Mouse (Mus musculus) CH12.LX (cell line): ENCODE data around the gene Tmem88b. TPM values are rescaled to one million over a fixed set of nuclear protein-coding genes. Genes with fewer than 3 reads are reported as not detected.

Experiments used
- DNase-seq: peaks from one replicate; pipeline ENCODE4 v3.0.0-alpha.2; 2013; ENCODE audit errors: extremely low read depth
- H3K27ac ChIP-seq: 2 replicates; pipeline ENCODE4 v1.5.1; 2012; ENCODE audit warnings: low read depth, mild to moderate bottlenecking, control low read depth, moderate library complexity; ENCODE audit not compliant: insufficient read depth
- H3K27me3 ChIP-seq: replicated peaks from 2 replicates; pipeline ENCODE3; 2012; ENCODE audit warnings: inconsistent platforms
- H3K36me3 ChIP-seq, 2 experiments: replicated peaks in 1 of 2; 2 replicates each; pipeline versions ENCODE3 to v1.6.1; 2012; ENCODE audit warnings: inconsistent platforms in 1 of 2, low read length in 1 of 2, mild to moderate bottlenecking in 1 of 2, mixed read lengths in 1 of 2, moderate library complexity in 1 of 2; ENCODE audit not compliant: control insufficient read depth in 1 of 2, insufficient read depth in 1 of 2
- H3K4me1 ChIP-seq, 2 experiments: 2 replicates each; pipeline ENCODE4 v1.6.1; 2012; ENCODE audit warnings: inconsistent platforms in 1 of 2, moderate library complexity in 1 of 2; ENCODE audit not compliant: insufficient read depth in 2 of 2, control insufficient read depth in 1 of 2
- H3K4me2 ChIP-seq: 2 replicates; pipeline ENCODE4 v1.6.1; 2012; ENCODE audit warnings: low read depth, mild to moderate bottlenecking, control low read depth; ENCODE audit not compliant: poor library complexity, insufficient read depth, severe bottlenecking
- H3K4me3 ChIP-seq, 3 experiments: fragments of 150-350 bp in 1 of 3; sonication (generic) in 1 of 3; replicated peaks in 1 of 3; 2 replicates each; pipeline versions ENCODE3 to v1.5.1; 2011 to 2012; ENCODE audit warnings: low read depth in 2 of 3, low read length in 2 of 3, mild to moderate bottlenecking in 2 of 3, moderate library complexity in 2 of 3, control low read depth in 1 of 3, improper control_type of control experiment in 1 of 3, inconsistent platforms in 1 of 3, mixed read lengths in 1 of 3; ENCODE audit not compliant: poor library complexity in 1 of 3
- H3K79me2 ChIP-seq: replicated peaks from 2 replicates; pipeline ENCODE4 v1.6.1; 2012; ENCODE audit warnings: mild to moderate bottlenecking, moderate library complexity; ENCODE audit not compliant: control insufficient read depth, poor library complexity, insufficient read depth, severe bottlenecking; ENCODE audit errors: extremely low read depth
- H3K9ac ChIP-seq: 2 replicates; pipeline ENCODE4 v1.6.1; 2012; ENCODE audit warnings: low read depth, mild to moderate bottlenecking, control low read depth, moderate library complexity; ENCODE audit not compliant: insufficient read depth
- H3K9me3 ChIP-seq: replicated peaks from 2 replicates; pipeline ENCODE3; 2012; ENCODE audit warnings: low read length, inconsistent platforms, mixed read lengths
- BHLHE40 ChIP-seq: IDR thresholded peaks from 2 replicates; pipeline ENCODE4 v1.6.1; 2011; ENCODE audit warnings: mild to moderate bottlenecking, low read depth, low read length, improper control_type of control experiment
- CHD1 ChIP-seq: IDR thresholded peaks from 2 replicates; pipeline ENCODE4 v1.6.1; 2012; ENCODE audit warnings: low read depth, low read length, improper control_type of control experiment, inconsistent platforms
- CHD2 ChIP-seq: IDR thresholded peaks from 2 replicates; pipeline ENCODE4 v1.6.1; 2011; ENCODE audit warnings: low read length, improper control_type of control experiment
- CTCF ChIP-seq, 2 experiments: IDR thresholded peaks in 1 of 2; conservative IDR thresholded peaks in 1 of 2; 2 replicates each; pipeline ENCODE4 v1.5.1; 2011 to 2012; ENCODE audit warnings: low read depth in 2 of 2, low read length in 2 of 2, improper control_type of control experiment in 1 of 2, inconsistent platforms in 1 of 2, mild to moderate bottlenecking in 1 of 2, moderate library complexity in 1 of 2
- ELF1 ChIP-seq: IDR thresholded peaks from 2 replicates; pipeline ENCODE4 v1.6.1; 2014; ENCODE audit warnings: low read depth, mild to moderate bottlenecking, inconsistent platforms, low read length, improper control_type of control experiment
- EP300 ChIP-seq: IDR thresholded peaks from 2 replicates; pipeline ENCODE4 v1.6.1; 2011; ENCODE audit warnings: low read length, improper control_type of control experiment
- ETS1 ChIP-seq: conservative IDR thresholded peaks from 2 replicates; pipeline ENCODE4 v1.6.1; 2012; ENCODE audit warnings: low read depth, mild to moderate bottlenecking, inconsistent platforms, low read length, improper control_type of control experiment, moderate library complexity
- GABPA ChIP-seq: IDR thresholded peaks from 2 replicates; pipeline ENCODE4 v1.6.1; 2012; ENCODE audit warnings: low read depth, low read length, improper control_type of control experiment, inconsistent platforms; ENCODE audit not compliant: insufficient replicate concordance
- HCFC1 ChIP-seq: IDR thresholded peaks from 2 replicates; pipeline ENCODE4 v1.6.1; 2012; ENCODE audit warnings: low read depth, mild to moderate bottlenecking, inconsistent platforms, low read length, improper control_type of control experiment
- IRF4 ChIP-seq: IDR thresholded peaks from 2 replicates; pipeline ENCODE4 v1.6.1; 2014; ENCODE audit warnings: low read depth, mild to moderate bottlenecking, inconsistent platforms, low read length, improper control_type of control experiment
- JUN ChIP-seq: IDR thresholded peaks from 2 replicates; pipeline ENCODE4 v1.6.1; 2011; ENCODE audit warnings: low read depth, mild to moderate bottlenecking, low read length, improper control_type of control experiment, moderate library complexity; ENCODE audit not compliant: insufficient read depth
- KAT2A ChIP-seq: IDR thresholded peaks from 2 replicates; pipeline ENCODE4 v1.6.1; 2012; ENCODE audit warnings: low read length, improper control_type of control experiment, inconsistent platforms; ENCODE audit not compliant: insufficient replicate concordance
- MAX ChIP-seq: IDR thresholded peaks from 2 replicates; pipeline ENCODE4 v1.6.1; 2011; ENCODE audit warnings: low read length, improper control_type of control experiment
- MAZ ChIP-seq: IDR thresholded peaks from 2 replicates; pipeline ENCODE4 v1.6.1; 2012; ENCODE audit warnings: low read depth, mild to moderate bottlenecking, inconsistent platforms, low read length, improper control_type of control experiment, moderate library complexity
- MEF2A ChIP-seq: IDR thresholded peaks from 2 replicates; pipeline ENCODE4 v1.6.1; 2014; ENCODE audit warnings: low read depth, mild to moderate bottlenecking, inconsistent platforms, low read length, improper control_type of control experiment, borderline replicate concordance
- MXI1 ChIP-seq: IDR thresholded peaks from 2 replicates; pipeline ENCODE4 v1.6.1; 2011; ENCODE audit warnings: mild to moderate bottlenecking, low read depth, low read length, improper control_type of control experiment
- NELFE ChIP-seq: IDR thresholded peaks from 2 replicates; pipeline ENCODE4 v1.6.1; 2011; ENCODE audit warnings: low read depth, low read length, improper control_type of control experiment
- NRF1 ChIP-seq: IDR thresholded peaks from 2 replicates; pipeline ENCODE4 v1.6.1; 2014; ENCODE audit warnings: low read depth, mild to moderate bottlenecking, inconsistent platforms, low read length, improper control_type of control experiment, moderate library complexity
- POLR2A ChIP-seq: IDR thresholded peaks from 2 replicates; pipeline ENCODE4 v1.6.1; 2011; ENCODE audit warnings: low read depth, mild to moderate bottlenecking, improper control_type of control experiment, low read length
- RCOR1 ChIP-seq: conservative IDR thresholded peaks from 2 replicates; pipeline ENCODE4 v1.6.1; 2012; ENCODE audit warnings: low read depth, mild to moderate bottlenecking, inconsistent platforms, low read length, improper control_type of control experiment
- SIN3A ChIP-seq: IDR thresholded peaks from 2 replicates; pipeline ENCODE4 v1.6.1; 2012; ENCODE audit warnings: low read length, improper control_type of control experiment, inconsistent platforms
- TCF12 ChIP-seq: IDR thresholded peaks from 2 replicates; pipeline ENCODE4 v1.6.1; 2014; ENCODE audit warnings: low read depth, mild to moderate bottlenecking, inconsistent platforms, low read length, improper control_type of control experiment
- ZC3H11A ChIP-seq: IDR thresholded peaks from 2 replicates; pipeline ENCODE4 v1.6.1; 2012; ENCODE audit warnings: low read depth, mild to moderate bottlenecking, inconsistent platforms, low read length, improper control_type of control experiment
- ZMIZ1 ChIP-seq: IDR thresholded peaks from 2 replicates; pipeline ENCODE4 v1.6.1; 2012; ENCODE audit warnings: low read depth, mild to moderate bottlenecking, inconsistent platforms, low read length, improper control_type of control experiment
- ZNF384 ChIP-seq: IDR thresholded peaks from 2 replicates; pipeline ENCODE4 v1.6.1; 2012; ENCODE audit warnings: low read depth, low read length, improper control_type of control experiment, inconsistent platforms
- dilution Hi-C: fragments of 300-500 bp; cut with MboI; formaldehyde crosslinking; loops from 2 replicates; pipeline ENCODE4 v1.14.3; 2020; ENCODE audit warnings: low sequenced_read_pairs; ENCODE audit not compliant: extremely low pct_unique_long_range_greater_than_20kb, extremely low pct_ligation_motif_present
- in situ Hi-C: fragments of 300-500 bp; cut with MboI; formaldehyde crosslinking; loops from 3 replicates; pipeline ENCODE4 v1.14.3; 2019; ENCODE audit warnings: low sequenced_read_pairs, low pct_ligation_motif_present, low pct_unique_long_range_greater_than_20kb, mixed read lengths
- polyA plus RNA-seq: library from polyadenylated mRNA; unstranded; fragments of >175 nt; gene quantifications from 2 replicates; pipeline ENCODE4 v1.2.1, GENCODE M21; 2012; ENCODE audit warnings: low read depth; ENCODE audit not compliant: insufficient read length
- total RNA-seq, 2 experiments: library from RNA; depleted of rRNA; stranded (reverse); fragments of 300-350 nt in 1 of 2; fragments of >200 nt in 1 of 2; gene quantifications; 2 replicates each; pipeline ENCODE4 v1.2.3; 2012 to 2014

Gene Tmem88b
- total and polyA plus RNA-seq, 3 experiments: 0.04 TPM; not detected in 2

GRCm38 (mm10) chr4:155774971-155775740, 10.5 kb downstream of the Tmem88b start:
- no peak overlapping the region for H3K27ac ChIP-seq
- dilution Hi-C loops: no loop called here
- peak overlapping the region; percentile 79; the same call in 1 of the 2 replicates for H3K4me2 ChIP-seq
- H3K79me2 ChIP-seq: no peaks in the 10 kb centered on the region
- peaks cover 52% of the 10 kb centered on the region for H3K27me3 ChIP-seq
- TF ChIP-seq CHD1 (no peak), CHD2 (no peak), MEF2A (peak; percentile 29; the same call in 1 of the 2 replicates), MAZ (0 out of 2 replicates have a peak, but pooled peaks have one; percentile 24), NELFE (no peak), BHLHE40 (peak; percentile 42), ETS1 (peak; percentile 27; the same call in 1 of the 2 replicates), EP300 (peak; percentile 16; the same call in 1 of the 2 replicates), TCF12 (no peak), ZMIZ1 (no peak)
- TF ChIP-seq, all 38 proteins: peak for 5
- H3K9me3 ChIP-seq: no peaks in the 10 kb centered on the region
- H3K36me3 ChIP-seq: no peaks in the 10 kb centered on the region
- peaks cover 17 to 38% of the 10 kb centered on the region in 2 experiments for H3K4me1 ChIP-seq
- peak; percentile 55 for DNase-seq
- no peak overlapping the region for H3K9ac ChIP-seq
- in situ Hi-C loops: no loop called here
- H3K4me3 ChIP-seq: no peak overlapping the region

GRCm38 (mm10) chr4:155774280-155774754, 11.4 kb downstream of the Tmem88b start, which contains the start of gene Vwa1:
Vwa1 (minus strand) TSS chr4:155774698.
- Histone ChIP-seq H3K4me1 (peaks cover 21 to 45% of the 10 kb centered on the region in 2 experiments), H3K4me2 (peak within 1 kb of the TSS; percentile 79), H3K36me3 (no peaks in the 10 kb centered on the region), H3K27me3 (peaks cover 45% of the 10 kb centered on the region), H3K79me2 (no peaks in the 10 kb centered on the region), H3K9ac (no peak within 1 kb of the TSS), H3K4me3 (peak within 1 kb of the TSS in 2 of 3 experiments; percentile 12 to 42), H3K9me3 (no peaks in the 10 kb centered on the region), H3K27ac (no peak within 1 kb of the TSS)
- dilution Hi-C loops (no loop called here), in situ Hi-C loops (no loop called here)
- peak; percentile 72 for DNase-seq
- peak; percentile 35; the same call in 1 of the 2 replicates for TF ChIP-seq MAZ
- no peak for TF ChIP-seq ELF1
- TF ChIP-seq MEF2A: peak; percentile 6; the same call in 1 of the 2 replicates
- 0 out of 2 replicates have a peak, but pooled peaks have one; percentile 15 for TF ChIP-seq IRF4
- TF ChIP-seq MXI1: peak; percentile 65
- TF ChIP-seq EP300: 0 out of 2 replicates have a peak, but pooled peaks have one; percentile 12
- no peak for TF ChIP-seq NELFE
- no peak for TF ChIP-seq HCFC1
- no peak for TF ChIP-seq GABPA
- TF ChIP-seq CHD1: no peak
- peak; percentile 29; the same call in 1 of the 2 replicates for TF ChIP-seq BHLHE40
- TF ChIP-seq TCF12: peak; percentile 32; the same call in 1 of the 2 replicates
- TF ChIP-seq ZMIZ1: 0 out of 2 replicates have a peak, but pooled peaks have one; percentile 46
- no peak for TF ChIP-seq JUN
- TF ChIP-seq RCOR1: no peak
- TF ChIP-seq ZC3H11A: no peak
- peak; percentile 71; the same call in 1 of the 2 replicates for TF ChIP-seq MAX
- TF ChIP-seq NRF1: peak; percentile 62; the same call in 1 of the 2 replicates
- TF ChIP-seq POLR2A: peak; percentile 43; the same call in 1 of the 2 replicates
- no peak for TF ChIP-seq ZNF384
- no peak for TF ChIP-seq CTCF (conservative IDR thresholded peaks at IDR 0.05 in 1 of 2, IDR thresholded peaks at IDR 0.05 in 1 of 2; ENCODE audit: low read depth in 2 of 2, low read length in 2 of 2)
- TF ChIP-seq SIN3A: peak; percentile 43; the same call in 1 of the 2 replicates
- no peak for TF ChIP-seq KAT2A
